33 mouse cellular contexts compared by ENCODE assay signal in genomic region chr10:21391286-21391685, GRCm38 (mm10). TPM values are rescaled to one million over a fixed set of nuclear protein-coding genes. Genes with fewer than 3 reads are reported as not detected.
"Had no signal": no experiment of that assay in that cellular context is flagged by ENCODE, and none has a peak within 500 bp of the region (broad histone marks: within the 10 kb centered on the region; RNA-seq: fewer than 3 reads in every experiment).

No protein-coding gene starts in this region.

- ATAC-seq: hindbrain, embryonic 16.5 days; intestine, embryonic 16.5 days; liver, embryonic 12.5 days had no signal

- H3K4me2 ChIP-seq: heart, embryonic 11.5 days; heart, embryonic 13.5 days; heart, embryonic 15.5 days; hindbrain, embryonic 12.5 days; hindbrain, embryonic 14.5 days; kidney, embryonic 15.5 days; limb, embryonic 13.5 days; limb, embryonic 15.5 days; liver, embryonic 12.5 days had no signal

- H3K9ac ChIP-seq: heart, embryonic 13.5 days; heart, embryonic 15.5 days; hindbrain, embryonic 12.5 days; hindbrain, embryonic 14.5 days; kidney, embryonic 15.5 days; limb, embryonic 13.5 days; limb, embryonic 15.5 days; liver, embryonic 12.5 days; liver, embryonic 14.5 days had no signal

- H3K36me3 ChIP-seq: heart, embryonic 13.5 days; heart, embryonic 15.5 days; hindbrain, embryonic 12.5 days; kidney, embryonic 15.5 days; limb, embryonic 13.5 days; limb, embryonic 15.5 days had no signal

- H3K9me3 ChIP-seq: heart, embryonic 13.5 days; heart, embryonic 15.5 days; hindbrain, embryonic 12.5 days; kidney, embryonic 15.5 days; limb, embryonic 13.5 days; limb, embryonic 15.5 days; liver, embryonic 12.5 days had no signal

- H3K27me3 ChIP-seq: heart, embryonic 13.5 days; heart, embryonic 15.5 days; hindbrain, embryonic 12.5 days; kidney, embryonic 15.5 days; limb, embryonic 13.5 days; limb, embryonic 15.5 days; liver, embryonic 12.5 days had no signal

- H3K4me1 ChIP-seq: hindbrain, embryonic 12.5 days; kidney, embryonic 15.5 days; limb, embryonic 13.5 days; limb, embryonic 15.5 days; liver, embryonic 12.5 days had no signal

- H3K4me3 ChIP-seq: heart, embryonic 13.5 days; heart, embryonic 15.5 days; hindbrain, embryonic 12.5 days; kidney, embryonic 15.5 days; left cerebral cortex, adult 2 months; limb, embryonic 13.5 days; limb, embryonic 15.5 days; liver, embryonic 12.5 days had no signal

- H3K27ac ChIP-seq: heart, embryonic 13.5 days; heart, embryonic 15.5 days; hindbrain, embryonic 12.5 days; hindbrain, embryonic 14.5 days; kidney, embryonic 15.5 days; kidney, postnatal 0 days; left cerebral cortex, adult 2 months; limb, embryonic 13.5 days; limb, embryonic 15.5 days; liver, embryonic 12.5 days; liver, embryonic 14.5 days had no signal

- DNase-seq: gastrocnemius, postnatal 14 days; gastrocnemius, postnatal 36 days; heart, postnatal 14 days; heart, postnatal 36 days; kidney, adult 11 months; kidney, adult 2 months; kidney, adult 9 months; kidney, postnatal 14 days; kidney, postnatal 36 days; layer of hippocampus, adult 9-11 months; layer of hippocampus, postnatal 36 days had no signal

RNA-seq across cellular contexts. Expression of gene Aldh8a1, which starts 14.2 kb away (rescaled TPM):
- total RNA-seq: gastrocnemius, adult 18-20 months; gastrocnemius, postnatal 14 days; gastrocnemius, postnatal 36 days; heart, adult 8-10 months; heart, postnatal 14 days; heart, postnatal 36 days; hematopoietic stem cell, adult 5-6 weeks; layer of hippocampus, postnatal 14 days had no signal
- polyA plus RNA-seq: heart, embryonic 13.5 days; heart, embryonic 15.5 days; heart, postnatal 0 days; hindbrain, embryonic 14.5 days; intestine, embryonic 14.5 days; large intestine, adult 2 months; limb, embryonic 11.5 days; limb, embryonic 15.5 days had no signal
